Mouse (Mus musculus) c-Kit-positive CD71-negative TER-119-negative erythroid progenitor cells, embryonic 14.5 days (primary cell): ENCODE data around the gene Nckap5.
A peak's percentile ranks its signal among the peaks of the same experiment; 100 is the strongest.

Source experiments
- DNase-seq: peaks from one replicate; pipeline ENCODE4 v3.0.0-alpha.2; 2013; ENCODE audit warnings: low read depth

The Nckap5 gene

DNA sequence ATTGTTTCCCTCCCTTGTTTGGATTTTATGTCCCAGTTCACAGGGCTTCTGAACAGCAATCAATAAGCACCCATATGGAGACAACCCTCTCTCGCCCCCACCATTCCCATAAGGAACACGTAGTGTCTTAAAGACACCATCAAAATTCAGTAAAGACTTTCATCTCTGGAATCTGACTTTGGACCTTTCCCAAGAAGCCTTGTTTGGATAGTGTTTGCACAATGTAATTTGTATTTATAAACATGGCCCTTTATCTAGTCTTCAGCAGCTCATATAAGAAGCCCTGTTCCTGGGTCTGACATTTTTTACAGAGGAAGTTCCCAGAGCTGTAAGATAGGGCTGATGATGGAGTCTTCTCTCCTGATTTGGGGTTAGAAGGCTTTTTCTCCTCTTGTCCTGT is 359.7 kb downstream of the Nckap5 start:
- no peak for DNase-seq

DNA sequence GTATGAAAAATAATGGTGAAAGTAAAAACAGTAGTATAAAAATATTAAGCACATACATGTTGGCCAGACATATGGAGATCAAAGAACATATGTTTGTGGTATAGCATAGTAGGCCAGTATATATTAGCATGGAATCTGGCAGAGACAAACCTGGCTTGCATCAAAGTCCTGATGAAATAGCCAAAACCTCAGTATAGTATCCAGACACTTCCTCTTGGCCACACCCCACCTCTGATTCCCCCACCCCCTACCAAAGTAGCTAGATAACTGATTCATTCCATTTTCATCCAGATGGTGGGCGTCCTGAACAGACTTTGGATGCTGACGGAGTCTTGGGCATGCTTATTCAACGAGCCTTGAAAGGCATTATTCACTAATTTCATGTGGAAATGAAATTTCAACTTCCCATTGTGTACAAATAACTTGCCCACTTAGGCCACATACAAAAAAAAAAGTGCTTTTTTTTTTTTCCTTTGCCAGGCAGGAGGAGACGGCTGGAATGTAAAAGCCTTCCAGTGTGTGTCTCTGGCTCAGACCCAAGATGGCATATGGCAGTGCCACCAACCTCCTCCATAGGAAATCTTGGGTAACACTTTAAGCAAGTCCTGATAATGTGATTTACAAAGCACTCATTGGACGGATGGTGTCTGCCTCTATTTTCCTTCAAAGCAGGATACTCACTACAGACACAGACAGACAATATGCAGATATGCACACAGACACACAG is 360.6 kb downstream of the Nckap5 start:
- no peak for DNase-seq

DNA sequence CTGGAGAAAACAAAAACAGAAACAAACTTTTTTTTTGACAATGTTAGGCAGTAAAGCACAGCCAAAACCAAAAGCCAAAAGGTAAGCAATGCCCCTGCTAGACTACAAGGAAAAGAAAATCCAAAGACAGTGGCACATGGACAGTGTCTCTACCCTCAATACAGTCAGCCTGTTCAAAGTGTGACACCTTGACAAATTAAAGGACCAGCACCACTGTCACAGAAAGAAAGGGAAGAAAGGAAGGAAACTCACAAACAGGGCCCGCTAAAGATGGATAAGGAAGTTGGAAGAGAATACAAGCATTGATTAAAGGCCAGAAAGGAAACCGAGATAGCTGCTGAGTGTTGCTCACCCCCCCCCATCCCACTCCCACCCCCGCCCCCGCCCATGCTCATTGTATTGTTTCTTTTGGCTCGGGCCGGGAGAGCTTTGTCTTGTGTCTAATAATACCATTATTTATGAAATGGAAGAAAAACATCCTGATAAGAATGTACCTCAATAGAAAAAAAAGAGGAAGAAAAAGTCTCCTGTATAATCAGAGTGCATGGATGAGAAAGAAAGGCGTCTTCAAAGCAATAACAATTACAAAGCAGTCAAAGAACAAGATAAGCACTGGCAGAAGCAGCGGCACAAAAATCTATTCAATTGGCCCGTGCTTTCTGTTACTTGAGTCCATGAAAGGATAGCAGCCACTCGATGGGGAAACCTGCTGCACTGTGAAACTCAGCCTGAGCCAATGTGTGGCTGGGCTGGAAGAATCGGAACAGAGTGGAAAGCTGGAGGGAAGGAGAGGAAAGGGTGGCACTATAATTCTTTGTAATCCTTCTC is 368.9 kb downstream of the Nckap5 start:
- DNase-seq: no peak

DNA sequence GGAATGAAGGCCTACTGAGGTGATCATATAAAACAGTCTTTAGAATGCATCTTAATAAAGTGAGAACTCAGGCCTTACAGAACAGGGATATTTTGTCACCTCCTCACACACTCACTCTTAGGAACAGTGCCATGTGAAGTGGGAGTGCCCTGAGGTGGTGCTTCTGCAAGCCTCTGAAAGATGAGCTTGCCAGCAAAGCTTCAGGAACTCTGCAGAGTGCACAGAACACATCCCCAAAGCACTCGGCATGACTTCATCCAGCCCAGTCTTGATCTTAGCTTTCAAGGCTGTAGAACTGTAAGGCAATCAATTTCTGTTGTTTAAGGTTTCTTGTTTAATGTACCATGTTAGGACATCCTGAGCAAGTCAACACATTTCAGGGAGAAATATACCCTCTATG is 372.9 kb downstream of the Nckap5 start:
- no peak for DNase-seq

DNA sequence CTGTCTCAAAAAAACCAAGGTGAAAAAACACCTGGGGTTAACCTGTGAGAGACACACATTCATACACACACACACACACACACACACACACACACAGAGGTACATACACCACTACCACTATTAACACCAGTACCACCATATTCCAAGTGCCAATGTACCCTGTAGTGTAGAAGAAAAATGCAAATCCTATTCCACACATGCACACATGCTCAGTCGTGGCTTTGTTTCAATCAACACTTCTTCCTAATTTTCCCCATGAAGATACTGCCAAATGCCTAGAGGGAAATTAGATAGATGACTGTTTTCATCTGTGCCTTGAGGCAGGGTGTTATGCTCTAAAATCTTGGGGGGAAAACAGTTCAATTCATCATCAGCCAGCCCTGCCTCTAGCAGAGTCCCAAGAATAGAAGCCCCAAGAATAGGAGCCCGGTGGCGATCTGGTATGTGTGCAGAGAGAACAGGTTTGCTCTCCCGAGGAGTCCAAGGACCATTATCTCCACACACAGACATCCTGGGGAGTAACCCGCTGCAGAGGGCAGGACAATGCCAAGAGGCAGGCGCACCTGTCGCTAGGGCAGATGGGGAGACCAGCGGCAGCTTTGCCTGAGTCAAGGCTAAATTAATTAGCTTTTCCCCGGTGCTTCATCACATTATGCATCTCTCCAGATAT is 376.0 kb downstream of the Nckap5 start:
- no peak for DNase-seq

DNA sequence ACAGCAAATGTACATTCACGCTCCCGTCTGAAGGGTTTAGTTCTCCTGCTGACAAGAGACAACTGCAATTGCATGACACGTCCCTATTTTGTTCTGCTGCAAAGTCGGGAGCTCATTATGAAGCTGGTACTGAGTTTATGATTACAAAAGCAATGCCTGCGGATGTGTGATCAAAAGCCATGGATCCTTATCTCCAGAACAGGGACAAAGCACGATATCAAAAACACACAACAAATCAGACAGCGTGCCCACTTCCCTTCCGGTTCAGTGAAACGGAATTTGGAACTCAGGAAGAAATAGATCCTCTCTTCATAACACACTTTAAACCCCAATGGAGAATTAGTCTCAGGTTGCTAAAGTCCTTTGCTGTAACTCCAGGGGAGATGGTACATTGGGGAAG is 379.1 kb downstream of the Nckap5 start:
- DNase-seq: no peak

DNA sequence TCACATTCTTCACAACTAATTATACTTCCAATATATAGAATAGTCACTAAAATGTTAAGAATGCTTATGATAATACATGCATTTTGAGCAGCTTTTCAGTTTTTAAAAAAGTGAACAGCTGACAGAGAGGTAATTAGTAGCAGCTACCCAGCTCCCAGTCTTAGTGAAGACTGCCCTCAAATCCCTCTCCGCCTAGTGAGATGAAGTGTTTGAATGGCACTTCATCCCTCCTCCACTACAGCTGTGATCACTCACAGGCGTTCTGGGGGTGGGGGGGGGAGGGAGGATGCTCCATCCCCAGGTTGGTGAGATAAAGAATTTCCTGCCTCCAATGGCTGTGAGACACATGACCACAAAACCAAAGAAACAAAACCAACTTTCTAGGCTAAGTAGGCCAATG is 381.2 kb downstream of the Nckap5 start:
- DNase-seq: no peak

DNA sequence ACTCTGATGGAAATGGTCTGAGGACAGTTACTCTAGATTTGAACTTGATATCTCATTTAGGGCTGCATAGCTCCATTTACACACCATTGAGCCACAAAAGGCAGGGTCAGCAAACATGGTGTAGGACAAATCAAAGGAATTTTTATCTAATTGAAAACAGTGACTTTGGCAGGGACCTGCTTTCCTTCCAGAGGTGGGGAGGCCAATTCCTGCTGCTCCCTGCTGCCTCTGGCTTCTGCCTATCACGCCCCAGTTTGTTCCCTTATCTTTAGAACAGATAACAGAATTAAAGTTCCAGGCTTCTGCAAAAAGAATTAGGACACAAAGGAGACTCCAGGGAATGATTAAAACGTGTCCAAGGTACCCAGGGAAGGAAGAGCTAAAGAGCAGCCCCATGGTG is 386.7 kb downstream of the Nckap5 start:
- no peak for DNase-seq

DNA sequence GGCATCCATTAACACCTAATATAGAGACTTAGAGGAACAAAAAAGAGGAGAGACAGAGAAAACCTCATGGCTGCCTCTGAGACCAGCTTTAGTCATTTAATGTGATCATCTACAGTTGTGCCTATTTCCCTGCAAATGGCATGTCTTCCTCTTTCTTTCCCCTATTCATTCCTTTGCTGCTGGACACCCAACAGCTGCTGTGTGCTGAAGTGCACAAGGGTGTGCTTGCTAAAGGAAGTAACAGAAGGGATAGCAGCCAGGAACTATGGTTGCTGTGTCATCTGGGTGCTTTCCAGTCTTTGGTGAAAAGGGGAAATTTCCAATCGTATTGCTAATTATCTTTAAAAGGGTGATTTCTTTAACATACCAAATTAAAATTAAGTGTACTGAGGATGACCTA is 387.9 kb downstream of the Nckap5 start:
- no peak for DNase-seq

DNA sequence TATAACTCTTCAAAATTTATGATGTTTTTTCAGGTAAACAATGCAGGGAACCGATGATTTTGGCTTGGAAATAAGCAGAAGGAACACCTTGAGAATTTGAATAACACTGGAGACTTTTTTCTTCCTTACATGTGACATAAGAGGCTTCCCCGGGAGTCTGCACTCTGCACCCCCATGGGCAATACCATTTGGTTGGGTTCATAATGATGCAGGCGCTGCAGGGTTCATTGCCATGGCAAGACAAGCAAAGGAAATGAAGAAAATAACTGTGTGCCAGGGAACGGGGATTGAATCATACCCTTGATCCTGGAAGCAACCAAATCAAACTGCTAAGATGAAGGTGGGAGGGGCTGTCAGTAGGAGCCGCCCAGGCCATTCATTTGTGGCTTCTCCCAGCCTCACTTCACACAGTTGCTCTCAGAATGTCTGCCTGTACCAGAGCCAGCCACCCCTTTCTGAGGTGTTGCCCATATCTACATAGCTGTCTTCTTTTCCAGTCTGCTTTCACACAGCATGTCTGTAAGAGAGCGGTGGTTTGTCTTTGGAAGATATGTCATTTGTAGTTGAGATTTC is 392.5 kb downstream of the Nckap5 start:
- DNase-seq: no peak

DNA sequence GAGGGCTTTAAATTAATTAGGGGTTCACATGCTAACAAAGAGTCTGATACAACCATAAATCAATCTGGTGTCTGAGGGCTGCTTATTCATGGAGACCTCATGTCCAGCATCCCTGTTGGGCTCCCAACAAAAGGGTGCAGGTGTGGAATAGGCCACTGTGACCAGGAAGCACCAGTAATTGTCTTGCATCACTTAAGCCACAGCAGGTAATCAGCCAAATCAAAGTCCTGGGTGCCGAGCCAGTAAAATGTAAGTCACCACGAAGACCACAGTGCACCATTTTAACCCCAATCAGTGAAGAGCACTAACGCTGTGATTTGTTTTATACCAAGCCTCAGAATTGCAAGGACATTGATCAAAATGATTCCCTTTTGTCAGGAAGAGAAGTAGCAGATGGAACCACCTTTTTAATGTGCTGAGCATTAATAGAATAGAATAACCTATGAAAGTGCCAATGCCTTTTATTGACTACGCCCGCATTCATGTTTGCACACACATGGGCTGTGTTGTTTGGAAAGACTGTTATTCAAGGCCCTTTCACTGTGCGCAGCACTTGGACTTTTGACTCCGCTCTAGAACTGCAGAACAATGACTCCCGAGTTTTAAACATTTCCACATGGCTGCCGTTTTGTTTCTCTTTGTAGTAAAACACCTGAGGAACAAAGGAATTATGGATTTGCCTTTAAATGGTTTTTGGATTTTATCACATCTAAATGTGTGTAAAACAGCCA is 393.5 kb downstream of the Nckap5 start:
- DNase-seq: no peak

DNA sequence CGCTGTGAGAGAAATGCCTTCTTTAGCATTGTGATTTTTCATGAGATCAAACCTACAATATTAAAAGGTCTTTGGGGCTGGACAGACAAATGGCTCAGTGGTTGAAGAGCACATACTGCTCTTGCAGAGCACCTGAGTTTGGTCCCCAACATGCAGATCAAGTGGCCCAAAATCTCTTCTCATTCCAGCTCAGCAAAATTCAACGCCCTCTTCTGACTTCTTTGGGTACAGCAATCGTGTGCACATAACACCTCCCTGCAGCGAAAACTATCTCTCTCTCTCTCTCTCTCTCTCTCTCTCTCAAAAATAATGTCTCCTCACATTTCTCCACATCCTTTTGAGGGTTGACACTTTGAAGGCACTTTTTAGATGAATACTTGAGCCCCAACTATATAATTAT is 398.3 kb downstream of the Nckap5 start:
- DNase-seq: no peak

DNA sequence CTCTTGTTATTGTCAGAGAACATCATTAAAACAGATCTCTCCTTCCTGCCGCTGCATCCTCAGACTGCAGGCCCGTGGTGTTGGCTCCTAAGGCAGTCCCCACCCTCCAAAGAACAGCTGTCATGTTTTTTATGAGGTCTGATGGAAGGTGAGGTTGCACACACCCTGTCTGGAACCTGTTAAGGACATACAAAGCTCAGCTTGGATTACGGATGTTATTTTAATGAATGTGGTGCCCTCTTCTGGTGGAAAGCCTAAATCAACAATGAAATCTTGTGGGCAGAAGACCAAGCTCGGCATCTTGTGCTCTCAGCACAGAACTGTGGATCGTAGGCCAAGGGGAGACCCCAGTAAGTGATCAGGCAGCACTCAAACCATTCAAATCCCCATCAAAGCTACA is 399.0 kb downstream of the Nckap5 start:
- peak; percentile 22 for DNase-seq

DNA sequence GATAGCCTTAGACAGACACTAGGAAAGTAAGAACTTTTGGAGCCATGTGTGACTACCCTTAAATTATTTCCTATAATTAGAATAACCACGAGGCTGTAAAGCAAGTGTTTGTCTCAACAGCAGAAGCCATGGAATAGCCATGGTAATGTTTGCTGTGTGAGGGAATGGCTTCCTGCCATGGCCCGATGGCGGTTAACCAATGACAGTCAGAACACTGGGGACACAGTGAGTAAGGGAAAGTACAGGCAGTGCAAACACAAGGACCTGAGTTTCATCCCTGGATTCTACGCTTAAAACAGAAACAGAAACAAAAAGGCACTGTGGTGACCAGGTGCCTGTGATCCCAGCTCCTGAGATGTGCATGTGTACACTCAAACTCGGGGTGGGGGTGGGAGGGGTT is 419.2 kb downstream of the Nckap5 start:
- no peak for DNase-seq

DNA sequence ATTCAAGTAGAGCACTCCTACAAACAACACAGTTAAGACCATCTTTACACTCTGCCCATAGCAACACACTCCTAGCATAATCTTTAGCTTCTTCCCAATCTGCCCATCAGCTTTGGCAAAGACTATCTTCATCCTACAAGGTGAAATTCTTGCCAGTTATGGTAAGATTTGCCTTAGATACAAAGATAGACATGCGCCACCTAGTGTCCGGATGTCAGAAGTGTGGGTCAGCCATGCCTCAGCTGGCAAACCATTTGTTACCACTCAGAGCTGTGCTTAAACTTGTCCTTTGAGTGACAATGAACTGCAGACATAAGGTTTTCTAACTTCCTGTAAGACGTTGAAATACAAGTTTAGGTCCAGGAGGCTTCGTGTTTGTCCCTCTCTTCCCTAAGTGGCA is 422.7 kb downstream of the Nckap5 start:
- no peak for DNase-seq

DNA sequence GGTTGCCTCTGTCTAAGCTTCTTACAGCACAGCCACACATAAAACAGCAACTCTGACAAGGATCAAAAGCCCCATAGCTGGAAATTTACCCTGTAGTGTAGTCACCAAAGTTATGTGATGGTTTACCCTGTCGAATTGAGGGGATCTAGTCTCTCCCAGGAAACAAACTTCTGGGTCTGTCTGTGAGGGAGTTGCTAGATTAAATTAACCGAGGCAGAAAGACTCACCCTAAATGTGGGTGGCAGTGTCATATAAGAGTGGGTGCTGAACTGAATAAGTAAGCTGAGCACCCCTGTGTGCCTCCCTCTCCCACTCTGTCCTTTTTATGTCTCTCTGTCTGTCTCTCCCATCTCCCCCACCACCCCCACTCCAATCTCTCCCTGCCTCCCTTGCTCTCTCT is 425.1 kb downstream of the Nckap5 start:
- no peak for DNase-seq

DNA sequence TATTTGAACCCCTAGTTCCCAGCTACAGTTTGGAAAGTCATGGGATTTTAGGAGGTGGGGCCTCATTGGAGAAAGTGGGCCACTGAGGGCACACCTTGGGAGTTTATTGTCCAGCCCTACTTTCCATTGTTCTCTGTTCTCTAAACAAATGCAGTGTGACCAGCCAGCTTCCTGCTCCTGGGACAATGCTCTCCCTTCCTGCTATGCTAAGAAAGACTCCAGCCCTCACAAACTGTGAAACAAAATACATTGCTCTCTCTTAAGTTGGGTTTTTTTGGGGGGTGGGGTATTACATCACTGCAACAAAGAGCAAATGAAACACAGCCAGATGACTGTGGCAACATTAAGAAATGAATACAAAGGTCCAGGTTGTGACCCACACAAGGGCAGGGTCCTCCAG is 426.6 kb downstream of the Nckap5 start:
- DNase-seq: no peak

DNA sequence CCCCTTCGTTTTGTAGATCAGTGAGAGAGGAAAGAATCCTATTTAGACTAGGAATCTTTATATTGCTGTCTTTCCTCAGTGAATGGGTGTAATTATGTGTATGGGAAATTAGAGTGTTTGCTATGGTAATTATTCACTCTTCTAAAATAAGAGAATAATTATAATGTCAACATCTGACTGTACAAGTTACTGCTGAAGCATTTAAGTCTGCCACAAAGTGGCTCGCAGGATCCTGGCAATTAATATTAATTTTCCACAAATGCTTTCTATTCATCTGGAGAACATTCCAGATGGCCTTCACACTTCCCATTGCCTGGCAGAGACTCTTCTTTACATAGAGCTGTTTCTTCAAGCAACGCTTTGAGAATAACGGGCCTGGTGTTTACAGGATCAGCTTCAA is 439.4 kb downstream of the Nckap5 start:
- no peak for DNase-seq

DNA sequence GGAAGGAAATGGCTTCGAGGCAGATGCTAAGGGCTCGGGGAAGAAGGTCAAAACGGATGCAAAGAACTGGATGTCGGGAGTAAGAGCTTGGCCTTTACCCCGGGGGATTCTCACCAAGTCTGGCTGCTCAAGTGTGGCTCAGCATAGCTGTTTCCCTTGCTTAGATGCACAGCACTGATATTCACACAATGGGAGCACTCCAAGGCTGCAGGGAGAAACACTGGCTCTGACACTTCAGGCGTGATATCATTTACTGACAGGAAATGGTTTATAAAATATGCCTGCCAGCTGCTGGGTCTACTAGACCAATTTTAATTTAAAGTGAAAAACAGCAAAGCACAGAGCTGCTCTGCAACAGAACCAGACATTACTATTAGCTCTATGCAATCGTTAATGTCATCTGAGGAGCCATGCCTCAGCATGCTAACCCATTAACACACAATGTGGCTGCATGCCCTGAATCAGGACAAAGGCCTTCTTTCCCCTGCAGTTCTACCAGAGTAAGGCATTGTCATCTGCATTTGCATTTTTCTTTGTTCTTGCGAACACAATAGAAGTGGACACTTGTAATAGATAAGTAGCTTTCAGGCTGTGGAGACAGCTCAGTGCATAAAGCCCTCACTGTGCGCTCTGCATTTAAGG is 453.1 kb downstream of the Nckap5 start:
- no peak for DNase-seq

DNA sequence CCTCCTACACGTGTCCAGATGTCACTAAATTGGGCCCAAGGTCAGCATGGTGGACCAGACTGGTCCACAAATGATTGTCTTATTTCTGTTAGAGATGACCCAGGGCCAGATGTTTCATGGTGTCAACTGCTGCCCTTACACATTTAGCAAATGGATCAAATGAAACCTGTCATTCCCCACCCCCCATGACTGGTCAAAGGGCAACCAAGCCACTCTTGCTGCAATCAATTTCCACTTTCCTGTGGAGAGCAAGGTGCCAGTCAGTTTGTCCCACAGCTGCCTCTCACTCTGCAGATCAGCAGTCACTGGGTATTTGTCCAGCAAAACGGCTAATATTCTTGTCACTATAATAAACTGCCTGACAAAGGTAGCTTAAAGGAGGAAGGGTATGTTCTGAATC is 463.9 kb downstream of the Nckap5 start:
- DNase-seq: no peak

DNA sequence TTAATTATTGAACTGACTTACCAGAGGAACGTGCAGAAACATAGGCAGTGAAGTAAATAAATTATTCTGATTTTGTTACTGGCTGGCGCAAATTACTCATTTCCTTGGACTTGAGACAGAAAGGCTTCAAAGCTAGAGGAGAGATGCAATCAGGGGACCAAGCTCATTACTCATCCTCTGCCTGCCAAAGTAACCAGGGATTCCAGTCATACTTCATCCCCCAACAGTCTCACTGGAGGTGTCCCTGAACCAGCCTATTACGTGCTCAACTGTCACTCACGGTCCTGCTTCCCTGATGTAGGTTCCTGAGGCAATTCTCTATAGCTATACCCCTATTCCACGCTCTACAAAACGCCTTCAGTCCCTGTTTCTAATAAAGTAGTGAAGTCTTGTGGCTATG is 466.0 kb downstream of the Nckap5 start:
- DNase-seq: no peak
